In genomic region chr8:120701758-120702465, GRCm38 (mm10) we compare ENCODE assay signal across 9 mouse cellular contexts. TPM values are rescaled to one million over a fixed set of nuclear protein-coding genes. Genes with fewer than 3 reads are reported as not detected.
A peak's percentile ranks its signal among the peaks of the same experiment; 100 is the strongest.
DNase-seq lines count a peak whose midpoint lies in the region; ATAC-seq lines count a peak whose summit lies in the region.
"Had no signal": no experiment of that assay in that cellular context is flagged by ENCODE, and none has a peak within 500 bp of the region (broad histone marks: within the 10 kb centered on the region; RNA-seq: fewer than 3 reads in every experiment).

No protein-coding gene starts in this region.

- no peaks in the 10 kb centered on the region; the same call in 1 of the 2 replicates for H3K9me3 ChIP-seq in heart, embryonic 10.5 days
- no peaks in the 10 kb centered on the region for H3K9me3 ChIP-seq in intestine, embryonic 16.5 days (ENCODE audit: control insufficient read depth, low read length)
- no peaks in the 10 kb centered on the region for H3K9me3 ChIP-seq in hindbrain, embryonic 14.5 days (ENCODE audit: control insufficient read depth, low read length)
- H3K9me3 ChIP-seq: neural tube, embryonic 15.5 days had no signal

- DNase-seq in heart, adult 11 months, result peak; percentile 94
- no peak for DNase-seq in heart, embryonic 10.5 days (ENCODE audit: low spot score)
- DNase-seq in CD4-positive, CD25-positive, alpha-beta regulatory T cell, adult 2 months (ENCODE audit: low read depth, low spot score), result peak; percentile 91
- DNase-seq in spleen, postnatal 36 days (ENCODE audit: low spot score in 2 of 2), result peak; percentile 90
- DNase-seq in embryo, embryonic 10.5 days (ENCODE audit: low spot score), result no peak
- no peak for DNase-seq in hindbrain, embryonic 14.5 days (ENCODE audit: low spot score)
- no peak for DNase-seq in MN1 (ENCODE audit: low spot score)

- no peak overlapping the region for H3K4me2 ChIP-seq in intestine, embryonic 16.5 days (ENCODE audit: low read depth, low read length)
- H3K4me2 ChIP-seq in hindbrain, embryonic 14.5 days (replicated peaks), result no peak overlapping the region
- H3K4me2 ChIP-seq: neural tube, embryonic 15.5 days had no signal

- peaks cover 37% of the 10 kb centered on the region; the same call in 1 of the 2 replicates for H3K27me3 ChIP-seq in heart, embryonic 10.5 days (ENCODE audit: insufficient read depth, poor library complexity, severe bottlenecking)
- no peaks in the 10 kb centered on the region for H3K27me3 ChIP-seq in intestine, embryonic 16.5 days (replicated peaks; ENCODE audit: control insufficient read depth, insufficient read depth, low read length)
- no peaks in the 10 kb centered on the region; the same call in 1 of the 2 replicates for H3K27me3 ChIP-seq in hindbrain, embryonic 14.5 days (ENCODE audit: control insufficient read depth, insufficient read depth, low read length)
- H3K27me3 ChIP-seq: neural tube, embryonic 15.5 days had no signal

- peak; percentile 77 for ATAC-seq in intestine, embryonic 16.5 days
- ATAC-seq in hindbrain, embryonic 14.5 days (ENCODE audit: low FRiP score), result no peak

- no peak overlapping the region for H3K27ac ChIP-seq in heart, embryonic 10.5 days
- H3K27ac ChIP-seq in intestine, embryonic 16.5 days (ENCODE audit: low read length), result no peak overlapping the region
- no peak overlapping the region for H3K27ac ChIP-seq in hindbrain, embryonic 14.5 days
- H3K27ac ChIP-seq: neural tube, embryonic 15.5 days had no signal

- 49% methylated on average over 19 of the region's 19 CpGs for WGBS in heart, embryonic 10.5 days
- 57% methylated on average over 19 of the region's 19 CpGs for WGBS in intestine, embryonic 16.5 days
- WGBS in hindbrain, embryonic 14.5 days, result 69% methylated on average over 19 of the region's 19 CpGs

- peaks cover 12% of the 10 kb centered on the region for H3K4me1 ChIP-seq in heart, embryonic 10.5 days
- H3K4me1 ChIP-seq in intestine, embryonic 16.5 days (ENCODE audit: control insufficient read depth, insufficient read depth, low read length), result peaks cover 23% of the 10 kb centered on the region
- no peaks in the 10 kb centered on the region for H3K4me1 ChIP-seq in hindbrain, embryonic 14.5 days (replicated peaks; ENCODE audit: control insufficient read depth, insufficient read depth, low read length)
- H3K4me1 ChIP-seq: neural tube, embryonic 15.5 days had no signal

- H3K4me3 ChIP-seq in heart, embryonic 10.5 days, result no peak overlapping the region
- H3K4me3 ChIP-seq in intestine, embryonic 16.5 days (ENCODE audit: low read length), result no peak overlapping the region
- H3K4me3 ChIP-seq in hindbrain, embryonic 14.5 days (replicated peaks; ENCODE audit: low read length), result no peak overlapping the region
- H3K4me3 ChIP-seq: neural tube, embryonic 15.5 days had no signal

- no peak overlapping the region for H3K9ac ChIP-seq in intestine, embryonic 16.5 days (ENCODE audit: low read depth, low read length)
- H3K9ac ChIP-seq in hindbrain, embryonic 14.5 days, result no peak overlapping the region
- H3K9ac ChIP-seq: neural tube, embryonic 15.5 days had no signal

- H3K36me3 ChIP-seq in heart, embryonic 10.5 days, result no peaks in the 10 kb centered on the region
- H3K36me3 ChIP-seq in intestine, embryonic 16.5 days (ENCODE audit: control insufficient read depth, insufficient read depth, low read length), result no peaks in the 10 kb centered on the region
- H3K36me3 ChIP-seq in hindbrain, embryonic 14.5 days (replicated peaks; ENCODE audit: control insufficient read depth, insufficient read depth), result no peaks in the 10 kb centered on the region
- H3K36me3 ChIP-seq: neural tube, embryonic 15.5 days had no signal

RNA-seq across cellular contexts. Expression of gene Emc8, which starts 33.5 kb away (rescaled TPM):
- polyA plus RNA-seq in heart, embryonic 10.5 days (2016; fragmentation: Nextera tagmentation; extraction: Ambion mirVana), result 249 and 314 TPM in 2 replicates
- polyA plus RNA-seq in intestine, embryonic 16.5 days (2015; fragmentation: Nextera tagmentation; extraction: Ambion mirVana), result 214 and 235 TPM in 2 replicates
- 113 and 138 TPM in 2 replicates for polyA plus RNA-seq in hindbrain, embryonic 14.5 days (2014; fragmentation: Nextera tagmentation; extraction: Ambion mirVana)

RNA-seq across cellular contexts. Expression of gene Cox4i1, which starts 33.9 kb away (rescaled TPM):
- 1,295 and 1,617 TPM in 2 replicates for polyA plus RNA-seq in heart, embryonic 10.5 days (2016; fragmentation: Nextera tagmentation; extraction: Ambion mirVana)
- polyA plus RNA-seq in intestine, embryonic 16.5 days (2015; fragmentation: Nextera tagmentation; extraction: Ambion mirVana), result 1,710 and 1,737 TPM in 2 replicates
- 1,174 and 1,254 TPM in 2 replicates for polyA plus RNA-seq in hindbrain, embryonic 14.5 days (2014; fragmentation: Nextera tagmentation; extraction: Ambion mirVana)

RNA-seq across cellular contexts. Expression of gene Gm27021, which starts 34.0 kb away (rescaled TPM):
- 1.9 and 2.8 TPM in 2 replicates for polyA plus RNA-seq in heart, embryonic 10.5 days (2016; fragmentation: Nextera tagmentation; extraction: Ambion mirVana)
- 1.5 TPM in 2 replicates for polyA plus RNA-seq in intestine, embryonic 16.5 days (2015; fragmentation: Nextera tagmentation; extraction: Ambion mirVana)
- 4.4 and 10.0 TPM in 2 replicates for polyA plus RNA-seq in hindbrain, embryonic 14.5 days (2014; fragmentation: Nextera tagmentation; extraction: Ambion mirVana)

RNA-seq across cellular contexts. Expression of gene Irf8, which starts 34.2 kb away (rescaled TPM):
- 2.1 and 4.5 TPM in 2 replicates for polyA plus RNA-seq in heart, embryonic 10.5 days (2016; fragmentation: Nextera tagmentation; extraction: Ambion mirVana)
- 55.5 and 55.6 TPM in 2 replicates for polyA plus RNA-seq in intestine, embryonic 16.5 days (2015; fragmentation: Nextera tagmentation; extraction: Ambion mirVana)
- 3.2 and 5.1 TPM in 2 replicates for polyA plus RNA-seq in hindbrain, embryonic 14.5 days (2014; fragmentation: Nextera tagmentation; extraction: Ambion mirVana)

RNA-seq across cellular contexts. Expression of gene 1190005I06Rik, which starts 54.5 kb away (rescaled TPM):
- 4.6 and 7.7 TPM in 2 replicates for polyA plus RNA-seq in heart, embryonic 10.5 days (2016; fragmentation: Nextera tagmentation; extraction: Ambion mirVana)
- polyA plus RNA-seq in intestine, embryonic 16.5 days (2015; fragmentation: Nextera tagmentation; extraction: Ambion mirVana), result 1.8 and 1.9 TPM in 2 replicates
- 12.4 and 15.4 TPM in 2 replicates for polyA plus RNA-seq in hindbrain, embryonic 14.5 days (2014; fragmentation: Nextera tagmentation; extraction: Ambion mirVana)

Comparison
In these comparisons a context has a peak if more than half of its experiments do, and no peak if none do; other contexts are left out.
1. DNase-seq: peak in heart, adult 11 months (single experiment), CD4-positive, CD25-positive, alpha-beta regulatory T cell, adult 2 months (single experiment) and spleen, postnatal 36 days (2 of 2); none in heart, embryonic 10.5 days (single experiment), embryo, embryonic 10.5 days (single experiment), hindbrain, embryonic 14.5 days (single experiment) and MN1 (single experiment).